In the genomic region with DNA sequence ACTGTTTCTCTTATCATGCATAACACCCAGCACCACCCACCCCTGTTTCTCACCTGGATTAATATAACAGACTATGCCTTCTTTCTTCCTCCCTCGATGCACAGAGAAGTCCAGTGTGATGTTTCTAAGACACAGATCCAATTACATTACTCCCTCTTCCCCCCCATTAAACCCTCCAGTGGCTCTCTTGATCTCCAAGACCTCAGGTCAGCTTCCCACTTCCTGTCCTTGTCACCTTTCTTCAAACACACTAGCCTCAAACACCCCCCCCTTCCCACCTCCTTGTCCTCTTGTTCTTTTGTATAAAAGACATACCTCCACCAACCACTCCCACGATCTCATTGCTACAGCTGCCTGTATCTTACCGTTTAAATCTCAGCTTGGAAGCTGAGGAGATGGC, we compare ENCODE assay signal across 27 mouse cellular contexts.
"Had no signal": no experiment of that assay in that cellular context is flagged by ENCODE, and none has a peak within 500 bp of the region (broad histone marks: within the 10 kb centered on the region; RNA-seq: fewer than 3 reads in every experiment).

No protein-coding gene starts in this region.

- H3K4me1 ChIP-seq: heart, embryonic 10.5 days; heart, embryonic 12.5 days; hindbrain, embryonic 12.5 days; intestine, embryonic 15.5 days; liver, embryonic 13.5 days; liver, embryonic 15.5 days had no signal

- H3K27me3 ChIP-seq: heart, embryonic 12.5 days; hindbrain, embryonic 12.5 days; intestine, embryonic 15.5 days; limb, embryonic 12.5 days; liver, embryonic 15.5 days had no signal

- ATAC-seq: hindbrain, embryonic 16.5 days; inflammation-experienced regulatory T-cells, adult 6 months; intestine, embryonic 15.5 days; intestine, postnatal 0 days; liver, postnatal 0 days had no signal

- H3K9me3 ChIP-seq: heart, embryonic 10.5 days; heart, embryonic 12.5 days; hindbrain, embryonic 10.5 days; hindbrain, embryonic 12.5 days; intestine, embryonic 15.5 days; limb, embryonic 10.5 days; limb, embryonic 12.5 days; liver, embryonic 13.5 days; liver, embryonic 15.5 days had no signal

- H3K27ac ChIP-seq: gastrocnemius, adult 2 months; heart, embryonic 10.5 days; hindbrain, embryonic 10.5 days; hindbrain, embryonic 12.5 days; hindbrain, embryonic 14.5 days; intestine, embryonic 15.5 days; layer of hippocampus, adult 2 months; left cerebral cortex, adult 2 months; limb, embryonic 10.5 days; limb, embryonic 12.5 days; liver, embryonic 13.5 days; liver, embryonic 15.5 days had no signal

- DNase-seq: gastrocnemius, adult 2 months; gastrocnemius, postnatal 10 days; gastrocnemius, postnatal 25 days; heart, adult 18-20 months; heart, postnatal 10 days; heart, postnatal 4 days; kidney, adult 9 months; kidney, postnatal 14 days; kidney, postnatal 4 days; liver; liver, embryonic 13.5 days; liver, postnatal 0 days had no signal

- H3K36me3 ChIP-seq: heart, embryonic 10.5 days; heart, embryonic 12.5 days; hindbrain, embryonic 10.5 days; hindbrain, embryonic 12.5 days; intestine, embryonic 15.5 days; limb, embryonic 10.5 days; limb, embryonic 12.5 days; liver, embryonic 13.5 days; liver, embryonic 15.5 days had no signal

- H3K4me3 ChIP-seq: gastrocnemius, adult 2 months; heart, embryonic 10.5 days; heart, embryonic 12.5 days; hindbrain, embryonic 10.5 days; hindbrain, embryonic 12.5 days; intestine, embryonic 15.5 days; layer of hippocampus, adult 2 months; left cerebral cortex, adult 2 months; limb, embryonic 10.5 days; limb, embryonic 12.5 days; liver, embryonic 13.5 days; liver, embryonic 15.5 days had no signal

- H3K9ac ChIP-seq: heart, embryonic 12.5 days; hindbrain, embryonic 12.5 days; hindbrain, embryonic 14.5 days; intestine, embryonic 15.5 days; limb, embryonic 12.5 days; liver, embryonic 13.5 days; liver, embryonic 15.5 days; liver, postnatal 0 days had no signal

- H3K4me2 ChIP-seq: heart, embryonic 12.5 days; hindbrain, embryonic 12.5 days; hindbrain, embryonic 14.5 days; intestine, embryonic 15.5 days; limb, embryonic 12.5 days; liver, embryonic 11.5 days; liver, embryonic 13.5 days; liver, embryonic 15.5 days had no signal
